Mouse (Mus musculus) erythroid progenitor cell, adult 5-6 weeks (primary cell): ENCODE data around the gene Gm8332. TPM values are rescaled to one million over a fixed set of nuclear protein-coding genes. Genes with fewer than 3 reads are reported as not detected.
"Not testable (repeated sequence)": the region's sequence is repeated elsewhere in the genome, so short reads cannot be mapped to it uniquely, and the experiment has no call there.

Experiments
- ATAC-seq: replicated peaks from 2 replicates; pipeline ENCODE4 v1.8.0; 2016; ENCODE audit warnings: moderate number of reproducible peaks, mild to moderate bottlenecking, moderate TSS enrichment, inconsistent platforms; ENCODE audit not compliant: poor library complexity, low FRiP score, severe bottlenecking
- total RNA-seq, 2 experiments: library from RNA; stranded (forward) in 1 of 2; stranded (reverse) in 1 of 2; fragments of 150-400 nt in 1 of 2; fragments of 186-747, 209-891 nt in 1 of 2; gene quantifications; 2 replicates each; pipeline versions ENCODE4 v1.2.3 to v1.2.4; 2015 to 2017; ENCODE audit warnings: low replicate concordance in 2 of 2

The Gm8332 gene
- total RNA-seq (2015; ENCODE audit: low replicate concordance) (not detected in 2 replicates), total RNA-seq (2017; ENCODE audit: low replicate concordance) (not detected in 2 replicates)

DNA sequence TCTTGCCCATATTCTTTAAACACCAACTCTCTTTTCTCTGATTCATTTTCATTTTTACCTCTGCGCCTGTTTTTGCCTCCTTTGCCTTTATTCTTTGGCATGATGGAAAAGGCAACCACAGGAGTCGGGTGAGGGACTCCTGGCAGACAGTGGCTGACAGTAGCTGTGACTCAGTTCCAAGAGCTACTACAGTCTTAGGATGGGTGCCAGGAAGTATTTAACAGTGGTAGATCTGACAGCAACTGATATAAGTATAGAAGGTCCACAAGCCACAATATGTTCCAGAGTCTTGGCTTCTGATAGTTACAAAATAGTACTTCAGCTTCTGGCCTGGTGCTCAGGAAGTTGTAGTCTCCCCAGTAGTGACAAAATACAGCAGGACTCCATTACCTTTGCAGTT, at the start of gene Gm8332:
Gene Gm8332 (minus strand): TSS at position 101 of the 400 bp plus-strand sequence.
- ATAC-seq = not testable (repeated sequence)

DNA sequence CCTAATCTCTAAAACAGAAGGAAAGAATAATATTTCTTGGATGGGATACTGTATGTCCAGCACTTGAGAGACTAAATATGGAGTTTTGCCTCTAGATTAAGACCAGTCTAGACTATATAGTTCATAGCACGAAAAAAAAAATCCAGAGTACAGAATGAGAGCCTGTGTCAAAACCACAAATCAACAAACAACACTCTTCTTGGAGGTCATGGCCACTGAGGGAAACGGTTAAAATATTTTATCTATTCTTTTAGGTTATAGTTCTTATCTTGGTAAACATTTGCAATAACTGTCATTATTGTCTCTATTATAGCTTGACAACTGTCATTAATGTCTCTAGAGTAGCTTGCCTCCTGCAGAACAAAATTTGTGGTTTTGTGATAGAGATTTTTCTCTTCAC, 47.3 kb upstream of the Gm8332 start:
- not testable (repeated sequence) for ATAC-seq

DNA sequence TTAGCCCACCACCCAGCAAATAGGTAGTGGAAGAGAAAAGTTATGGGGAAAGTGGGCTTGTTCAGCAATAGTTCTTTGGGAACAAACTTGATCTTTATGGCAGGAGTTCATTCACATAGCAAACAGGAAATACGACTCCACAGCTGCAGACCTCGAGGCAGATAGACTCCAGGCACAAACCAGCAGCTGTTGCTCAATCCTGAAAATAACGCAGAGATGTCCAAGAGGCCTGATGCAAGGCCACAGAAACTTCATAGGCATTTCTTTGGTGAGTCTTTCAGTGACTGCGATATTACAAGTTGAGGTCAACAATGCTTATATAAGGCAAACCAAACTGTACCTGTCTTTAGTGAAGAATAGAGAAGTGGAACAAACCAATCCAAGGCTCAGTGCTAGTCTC, 43.2 kb upstream of the Gm8332 start:
- not testable (repeated sequence) for ATAC-seq

DNA sequence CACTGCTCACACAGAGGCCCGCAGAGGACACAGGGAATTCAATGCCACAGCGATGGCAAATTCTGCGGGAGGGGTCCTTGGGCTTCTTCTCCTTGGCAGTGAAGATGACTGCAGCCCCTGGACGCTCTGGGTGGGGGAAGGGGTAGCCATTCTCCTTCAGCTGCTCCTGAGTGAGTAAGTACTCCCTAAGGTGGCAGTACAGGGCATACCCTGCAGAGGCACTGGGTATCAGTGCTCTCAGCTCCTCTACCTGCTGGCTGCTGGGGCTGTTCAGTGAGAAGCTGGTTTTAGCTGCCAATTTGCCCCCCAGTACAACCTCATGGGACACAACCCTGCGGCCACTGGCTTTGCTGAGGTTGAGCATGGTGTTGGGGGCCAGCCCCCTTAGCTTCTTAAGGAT, 35.3 kb upstream of the Gm8332 start:
- not testable (repeated sequence) for ATAC-seq

DNA sequence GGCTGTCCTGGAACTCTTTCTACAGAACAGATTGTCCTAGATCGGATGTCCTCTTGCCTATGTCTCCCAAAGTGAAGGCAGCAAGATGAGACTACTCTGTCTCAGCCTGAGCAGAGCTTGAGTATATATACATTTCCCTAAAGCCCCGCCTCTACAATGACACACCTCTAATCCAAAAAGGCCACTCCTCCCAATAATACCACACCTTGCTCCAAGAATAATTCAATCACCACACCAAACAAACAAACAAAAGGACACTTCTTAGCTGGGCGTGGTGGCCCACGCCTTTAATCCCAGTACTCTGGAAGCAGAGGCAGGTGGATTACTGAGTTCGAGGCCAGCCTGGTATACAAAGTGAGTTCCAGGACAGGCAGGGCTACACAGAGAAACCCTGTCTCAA, 24.5 kb upstream of the Gm8332 start, which contains the start of gene Gm5662:
Gene Gm5662 (minus strand): TSS at position 101 of the 400 bp plus-strand sequence.
- not testable (repeated sequence) for ATAC-seq

DNA sequence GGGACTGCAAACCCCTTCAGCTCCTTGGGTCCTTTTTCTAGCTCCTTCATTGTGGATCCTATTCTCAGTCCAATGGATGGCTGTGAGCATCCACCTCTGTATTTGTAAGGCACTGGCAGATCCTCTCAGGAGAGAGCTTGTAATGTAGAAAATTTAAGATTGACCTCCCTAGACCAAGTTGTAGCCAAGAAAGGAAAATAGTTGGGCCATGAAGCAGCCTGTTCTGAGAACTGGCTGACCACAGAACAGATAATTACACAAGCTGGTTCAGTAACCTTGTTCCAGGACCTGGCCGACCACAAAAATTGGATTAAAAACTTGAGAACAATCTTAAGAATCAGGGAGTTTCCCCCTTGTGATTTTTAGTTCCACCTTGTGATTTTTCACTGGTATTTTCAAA, 7.3 kb upstream of the Gm8332 start:
- ATAC-seq = no peak

DNA sequence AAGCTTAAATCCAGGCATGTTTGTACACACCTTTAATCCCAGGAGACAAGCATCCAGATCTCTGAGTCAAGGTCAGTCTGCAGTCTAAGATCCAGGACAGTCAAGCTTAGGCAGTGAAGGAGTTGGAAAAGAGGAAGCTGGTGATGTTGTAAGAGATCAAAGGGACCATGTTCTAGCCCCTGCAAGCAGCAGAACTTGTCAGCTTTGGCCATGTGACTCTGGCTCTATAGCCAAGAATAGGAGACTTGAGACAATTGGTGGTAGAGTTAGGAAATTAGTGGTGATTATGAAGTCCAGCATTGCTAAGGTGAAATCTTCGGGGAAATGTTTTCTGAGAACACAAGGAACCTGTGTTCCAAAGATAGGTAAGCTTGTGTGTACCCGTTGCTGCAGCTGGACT, 6.0 kb upstream of the Gm8332 start:
- ATAC-seq = not testable (repeated sequence)

DNA sequence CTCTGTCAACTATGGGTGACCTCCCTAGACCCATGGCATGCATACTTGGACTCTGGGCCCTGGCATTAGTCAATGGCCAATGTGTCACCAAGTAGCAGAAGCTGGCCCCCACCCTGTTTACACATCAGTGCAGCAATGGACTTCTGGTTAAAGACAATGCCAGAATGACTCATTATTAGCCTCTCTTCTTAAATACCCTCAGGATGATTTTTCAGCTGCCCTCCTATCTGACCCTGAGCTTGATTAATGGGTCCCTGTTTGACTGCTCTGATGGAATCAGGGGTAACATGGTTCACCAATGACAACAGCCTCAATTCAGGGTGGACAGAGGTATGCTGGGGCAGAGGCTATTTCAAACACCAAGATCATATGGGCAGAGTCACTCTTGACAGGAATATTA, 4.1 kb downstream of the Gm8332 start:
- ATAC-seq = not testable (repeated sequence)

DNA sequence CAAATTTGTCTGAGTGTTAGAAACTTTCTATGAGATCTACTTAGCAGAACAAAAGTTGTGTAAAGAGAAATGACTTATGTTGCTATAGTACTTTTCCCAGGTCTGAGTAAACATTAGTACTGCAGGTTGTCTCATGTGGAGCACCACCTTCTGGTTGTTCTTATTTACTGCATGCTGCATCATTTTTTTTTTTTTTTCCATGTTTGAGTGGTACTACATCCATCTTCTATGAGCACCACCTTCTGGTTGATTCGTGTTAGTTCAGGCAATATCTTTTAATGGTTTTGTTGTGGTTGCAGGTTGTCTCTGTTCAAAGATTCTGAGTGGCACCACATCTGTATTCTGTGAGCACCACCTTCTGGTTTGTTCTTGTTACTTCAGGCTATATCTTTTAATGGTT, 7.0 kb downstream of the Gm8332 start:
- ATAC-seq = not testable (repeated sequence)

DNA sequence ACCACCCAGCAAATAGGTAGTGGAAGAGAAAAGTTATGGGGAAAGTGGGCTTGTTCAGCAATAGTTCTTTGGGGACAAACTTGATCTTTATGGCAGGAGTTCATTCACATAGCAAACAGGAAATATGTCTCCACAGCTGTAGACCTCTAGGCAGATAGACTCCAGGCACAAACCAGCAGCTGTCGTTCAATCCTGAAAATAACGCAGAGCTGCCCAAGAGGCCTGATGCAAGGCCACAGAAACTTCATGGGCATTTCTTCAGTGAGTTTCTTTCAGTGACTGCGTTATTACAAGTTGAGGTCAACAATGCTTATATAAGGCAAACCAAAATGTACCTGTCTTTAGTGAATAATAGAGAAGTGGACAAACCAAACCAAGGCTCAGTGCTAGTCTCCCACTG, 30.5 kb downstream of the Gm8332 start:
- no peak for ATAC-seq

DNA sequence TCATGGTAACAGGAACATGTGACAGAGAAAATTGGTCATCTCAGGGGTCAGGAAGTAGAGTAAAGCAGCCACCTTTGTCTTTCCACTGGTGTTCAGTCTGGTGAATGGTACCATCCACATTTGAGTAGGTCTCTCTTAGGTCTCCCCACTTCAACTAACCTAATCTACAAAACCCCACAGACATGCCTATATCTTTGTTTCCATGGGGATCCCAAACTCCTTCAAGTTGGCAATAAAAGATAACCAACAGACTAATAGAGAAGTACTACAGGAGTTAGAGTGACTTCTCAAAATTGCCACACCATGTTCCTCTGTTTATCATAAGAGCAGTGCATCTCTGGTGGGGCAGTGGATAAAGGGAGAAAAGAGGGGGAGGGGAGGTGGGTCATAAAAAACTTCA, 31.8 kb downstream of the Gm8332 start:
- ATAC-seq = not testable (repeated sequence)

DNA sequence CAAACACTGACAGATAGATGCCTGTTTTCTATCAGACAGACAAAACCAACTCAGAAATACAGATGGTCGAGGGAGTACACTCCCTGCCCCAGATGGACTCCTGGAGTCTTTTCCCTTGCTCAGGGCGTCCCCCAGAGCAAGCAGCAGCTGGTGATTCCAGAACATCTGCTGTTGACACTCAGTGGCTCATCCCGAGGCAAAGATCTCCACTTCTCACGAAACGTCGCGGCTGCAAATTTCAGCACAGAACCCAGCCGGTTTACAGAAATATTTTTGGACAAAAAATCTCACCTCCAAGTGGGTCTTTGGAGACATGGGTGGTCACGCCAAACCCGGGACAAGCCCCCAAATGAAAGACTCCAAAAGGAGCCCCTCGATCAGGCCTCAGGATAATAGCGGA, 35.3 kb downstream of the Gm8332 start:
- no peak for ATAC-seq

DNA sequence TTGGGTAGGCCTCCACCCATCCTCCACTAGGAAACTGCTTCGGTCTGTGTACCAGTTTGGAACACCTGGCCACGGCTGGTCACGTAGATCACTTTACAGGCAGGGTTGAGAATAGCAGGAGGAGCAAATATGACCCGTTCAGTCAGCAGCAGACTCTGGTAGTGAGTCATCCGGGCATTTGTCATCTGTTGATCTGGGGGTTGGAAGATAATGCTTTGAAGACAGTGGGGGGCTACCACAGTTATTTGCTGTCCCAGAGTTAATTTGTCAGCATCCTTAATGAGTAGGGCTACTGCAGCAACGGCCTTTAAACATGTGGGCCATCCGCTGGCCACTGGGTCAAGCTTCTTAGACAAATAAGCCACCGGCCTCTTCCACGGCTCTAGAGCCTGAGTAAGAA, 38.4 kb downstream of the Gm8332 start:
- ATAC-seq = not testable (repeated sequence)

DNA sequence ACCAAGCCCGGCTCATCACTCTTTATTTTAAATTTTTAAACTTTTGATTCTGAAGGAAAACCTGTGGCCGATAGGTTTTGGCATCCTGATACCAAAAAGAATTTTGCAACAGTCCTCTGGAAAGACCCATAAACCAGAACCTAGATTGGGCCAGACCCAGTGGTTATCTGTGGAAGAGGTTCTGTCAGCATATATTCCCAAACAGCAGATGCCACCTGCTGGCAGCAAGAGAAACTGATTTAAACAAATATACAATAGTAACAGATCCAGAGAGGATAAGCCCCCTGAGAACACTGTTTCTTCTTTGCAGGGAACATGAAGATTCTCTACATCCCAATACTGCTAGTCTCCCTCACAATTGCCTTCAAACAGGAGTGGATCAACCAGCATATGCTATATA, 47.0 kb downstream of the Gm8332 start:
- no peak for ATAC-seq

Other genes starting within 250 kb of the Gm8332 start
- gene Gm2075, start 238.3 kb downstream of the Gm8332 start, total RNA-seq (2015; ENCODE audit: low replicate concordance) = not detected in 2 replicates
- gene Gm2075, start 238.3 kb downstream of the Gm8332 start, total RNA-seq (2017; ENCODE audit: low replicate concordance) = not detected in 2 replicates
- not detected in 2 replicates for gene Gm6803, start 231.3 kb downstream of the Gm8332 start, total RNA-seq (2015; ENCODE audit: low replicate concordance)
- 6.2 TPM in 1 of 2 replicates, not detected in the other for gene Gm6803, start 231.3 kb downstream of the Gm8332 start, total RNA-seq (2017; ENCODE audit: low replicate concordance)
- gene Gm2056, start 223.1 kb downstream of the Gm8332 start, total RNA-seq (2015; ENCODE audit: low replicate concordance) = not detected in 2 replicates
- gene Gm2056, start 223.1 kb downstream of the Gm8332 start, total RNA-seq (2017; ENCODE audit: low replicate concordance) = not detected in 2 replicates
- gene Gm16368, start 166.4 kb downstream of the Gm8332 start, total RNA-seq (2015; ENCODE audit: low replicate concordance) = not detected in 2 replicates
- not detected in 2 replicates for gene Gm16368, start 166.4 kb downstream of the Gm8332 start, total RNA-seq (2017; ENCODE audit: low replicate concordance)
- not detected in 2 replicates for gene Gm10436, start 68.0 kb downstream of the Gm8332 start, total RNA-seq (2015; ENCODE audit: low replicate concordance)
- gene Gm10436, start 68.0 kb downstream of the Gm8332 start, total RNA-seq (2017; ENCODE audit: low replicate concordance) = not detected in 2 replicates
- not detected in 2 replicates for gene Gm5662, start 24.4 kb upstream of the Gm8332 start, total RNA-seq (2015; ENCODE audit: low replicate concordance)
- not detected in 2 replicates for gene Gm5662, start 24.4 kb upstream of the Gm8332 start, total RNA-seq (2017; ENCODE audit: low replicate concordance)
- not detected in 2 replicates for gene Gm5039, start 73.9 kb upstream of the Gm8332 start, total RNA-seq (2015; ENCODE audit: low replicate concordance)
- gene Gm5039, start 73.9 kb upstream of the Gm8332 start, total RNA-seq (2017; ENCODE audit: low replicate concordance) = not detected in 2 replicates
- 1.4 TPM in 1 of 2 replicates, not detected in the other for gene Adck1, start 110.5 kb upstream of the Gm8332 start, total RNA-seq (2015; ENCODE audit: low replicate concordance)
- 0.53 TPM in 1 of 2 replicates, not detected in the other for gene Adck1, start 110.5 kb upstream of the Gm8332 start, total RNA-seq (2017; ENCODE audit: low replicate concordance)